Mouse (Mus musculus) forebrain, postnatal 0 days (tissue): ENCODE results near the gene Thsd4. TPM values are rescaled to one million over a fixed set of nuclear protein-coding genes. Genes with fewer than 3 reads are reported as not detected.

ENCODE experiments used
- ATAC-seq: fragments of 200-750 bp; cut with Nextera tagmentation; 2 replicates; pipeline ENCODE4 v1.8.0; 2017; ENCODE audit warnings: mild to moderate bottlenecking, moderate library complexity
- DNase-seq: peaks from one replicate; pipeline ENCODE4 v3.0.0-alpha.2; 2015
- H3K27ac ChIP-seq: fragments of 300-500 bp; sonication (generic); 2 replicates; pipeline ENCODE4 v1.5.1; 2014; ENCODE audit warnings: low read depth, mild to moderate bottlenecking, antibody characterized with exemption, low read length, moderate library complexity, mixed read lengths
- H3K27me3 ChIP-seq: fragments of 300-500 bp; sonication (generic); 2 replicates; pipeline ENCODE4 v1.6.1; 2014; ENCODE audit warnings: mild to moderate bottlenecking, low read length, mixed read lengths; ENCODE audit not compliant: insufficient read depth
- H3K36me3 ChIP-seq: fragments of 300-500 bp; sonication (generic); 2 replicates; pipeline ENCODE4 v1.6.1; 2014; ENCODE audit warnings: mild to moderate bottlenecking, moderate library complexity; ENCODE audit not compliant: insufficient read depth
- H3K4me1 ChIP-seq: fragments of 300-500 bp; sonication (generic); 2 replicates; pipeline ENCODE4 v1.6.1; 2014; ENCODE audit warnings: antibody characterized with exemption; ENCODE audit not compliant: insufficient read depth
- H3K4me2 ChIP-seq: fragments of 300-500 bp; sonication (generic); 2 replicates; pipeline ENCODE4 v1.6.1; 2014; ENCODE audit warnings: low read depth, mild to moderate bottlenecking, moderate library complexity
- H3K4me3 ChIP-seq: fragments of 300-500 bp; sonication (generic); 2 replicates; pipeline ENCODE4 v1.5.1; 2014; ENCODE audit warnings: low read depth, low read length, mixed read lengths
- H3K9ac ChIP-seq: fragments of 300-500 bp; sonication (generic); 2 replicates; pipeline ENCODE4 v1.6.1; 2014; ENCODE audit warnings: mild to moderate bottlenecking
- H3K9me3 ChIP-seq: fragments of 300-500 bp; sonication (generic); 2 replicates; pipeline ENCODE4 v1.6.1; 2016; ENCODE audit warnings: low read length
- CTCF ChIP-seq: sonication (generic); IDR thresholded peaks from 2 replicates; pipeline ENCODE4 v1.5.1; 2016; ENCODE audit warnings: antibody characterized with exemption, control low read depth, low read depth
- WGBS: fragments of 180-500 bp; shearing (Covaris S2); extraction: QIAGEN DNeasy Blood & Tissue Kit; methylation state at CpG from one replicate; pipeline ENCODE4 v1.1.7; 2014; 5-methylcytosine and 5-hydroxymethylcytosine counted together
- polyA plus RNA-seq: library from polyadenylated mRNA; unstranded; fragments of >200 nt; fragmentation: Nextera tagmentation; extraction: Ambion mirVana; gene quantifications from 2 replicates; pipeline ENCODE4 v1.2.1, GENCODE M21; 2015
- total RNA-seq: library from RNA; depleted of rRNA; stranded (reverse); fragments of >200 nt; gene quantifications from 2 replicates; pipeline ENCODE4 v1.2.3, GENCODE M21; 2014

Gene Thsd4
- total and polyA plus RNA-seq, 2 experiments from 2014 or later, result 3.5 to 14.2 TPM

GRCm38 (mm10) chr9:60528269-60528668 is 6.4 kb upstream of the Thsd4 start:
- ATAC-seq (no peak), DNase-seq (no peak)
- no peak overlapping the region for H3K9ac ChIP-seq
- no peak overlapping the region for H3K27ac ChIP-seq
- H3K4me1 ChIP-seq, result no peaks in the 10 kb centered on the region
- H3K36me3 ChIP-seq, result no peaks in the 10 kb centered on the region
- no peak overlapping the region for H3K4me2 ChIP-seq
- no peak for TF ChIP-seq CTCF
- WGBS, result 52% methylated on average over 3 of the region's 3 CpGs
- H3K27me3 ChIP-seq, result no peaks in the 10 kb centered on the region
- no peaks in the 10 kb centered on the region for H3K9me3 ChIP-seq
- no peak overlapping the region for H3K4me3 ChIP-seq

GRCm38 (mm10) chr9:60527836-60528235 is 6.0 kb upstream of the Thsd4 start:
- DNase-seq (no peak), ATAC-seq (no peak)
- WGBS, result 76% methylated on average over 2 of the region's 2 CpGs
- no peak overlapping the region for H3K4me3 ChIP-seq
- no peaks in the 10 kb centered on the region for H3K4me1 ChIP-seq
- no peaks in the 10 kb centered on the region for H3K27me3 ChIP-seq
- no peak for TF ChIP-seq CTCF
- no peak overlapping the region for H3K4me2 ChIP-seq
- H3K9ac ChIP-seq, result no peak overlapping the region
- no peaks in the 10 kb centered on the region for H3K36me3 ChIP-seq
- no peak overlapping the region for H3K27ac ChIP-seq
- H3K9me3 ChIP-seq, result no peaks in the 10 kb centered on the region

- Histone ChIP-seq H3K36me3 (no peaks in the 10 kb centered on the region), H3K9me3 (no peaks in the 10 kb centered on the region), H3K27ac (no peak overlapping the region), H3K9ac (no peak overlapping the region), H3K4me1 (no peaks in the 10 kb centered on the region), H3K27me3 (no peaks in the 10 kb centered on the region), H3K4me2 (no peak overlapping the region), H3K4me3 (no peak overlapping the region)
- TF ChIP-seq CTCF, result no peak
- 83% methylated on average over 5 of the region's 5 CpGs for WGBS
- ATAC-seq, result no peak
- no peak for DNase-seq
Measured at GRCm38 (mm10) chr9:60527051-60527450, 5.2 kb upstream of the Thsd4 start.

GRCm38 (mm10) chr9:60526195-60526594 is 4.3 kb upstream of the Thsd4 start:
- WGBS, result 85% methylated on average over 5 of the region's 5 CpGs
- Histone ChIP-seq H3K4me3 (no peak overlapping the region), H3K9me3 (no peaks in the 10 kb centered on the region), H3K27ac (no peak overlapping the region), H3K36me3 (no peaks in the 10 kb centered on the region), H3K27me3 (peaks cover 3% of the 10 kb centered on the region; the same call in 1 of the 2 replicates), H3K9ac (no peak overlapping the region), H3K4me2 (no peak overlapping the region), H3K4me1 (no peaks in the 10 kb centered on the region)
- DNase-seq (no peak), ATAC-seq (no peak)
- no peak for TF ChIP-seq CTCF

GRCm38 (mm10) chr9:60521143-60521542 is 703 bp downstream of the Thsd4 start:
- Histone ChIP-seq H3K9me3 (no peaks in the 10 kb centered on the region), H3K4me2 (peak overlapping the region; percentile 75; the same call in 1 of the 2 replicates), H3K4me1 (no peaks in the 10 kb centered on the region), H3K9ac (no peak overlapping the region), H3K4me3 (0 out of 2 replicates have a peak overlapping the region, but pooled peaks have one; percentile 45), H3K27me3 (peaks cover 6% of the 10 kb centered on the region), H3K36me3 (no peaks in the 10 kb centered on the region), H3K27ac (no peak overlapping the region)
- no peak for TF ChIP-seq CTCF
- ATAC-seq (no peak), DNase-seq (no peak)
- WGBS, result 40% methylated on average over 5 of the region's 5 CpGs

GRCm38 (mm10) chr9:60519601-60520000 is 2.2 kb downstream of the Thsd4 start:
- DNase-seq (no peak), ATAC-seq (no peak)
- Histone ChIP-seq H3K9me3 (no peaks in the 10 kb centered on the region), H3K9ac (no peak overlapping the region), H3K4me1 (no peaks in the 10 kb centered on the region), H3K27ac (no peak overlapping the region), H3K27me3 (peaks cover 6% of the 10 kb centered on the region), H3K4me2 (no peak overlapping the region), H3K36me3 (no peaks in the 10 kb centered on the region), H3K4me3 (no peak overlapping the region)
- TF ChIP-seq CTCF, result no peak
- 20% methylated on average over 3 of the region's 3 CpGs for WGBS

- Histone ChIP-seq H3K9me3 (no peaks in the 10 kb centered on the region), H3K4me3 (no peak overlapping the region), H3K4me1 (no peaks in the 10 kb centered on the region), H3K4me2 (no peak overlapping the region), H3K9ac (no peak overlapping the region), H3K27ac (no peak overlapping the region), H3K36me3 (no peaks in the 10 kb centered on the region), H3K27me3 (peaks cover 6% of the 10 kb centered on the region)
- no peak for TF ChIP-seq CTCF
- ATAC-seq (no peak), DNase-seq (no peak)
- 26% methylated on average over 3 of the region's 3 CpGs for WGBS
Measured at GRCm38 (mm10) chr9:60518216-60518615, 3.6 kb downstream of the Thsd4 start.

GRCm38 (mm10) chr9:60517148-60517547 is 4.7 kb downstream of the Thsd4 start:
- Histone ChIP-seq H3K27me3 (peaks cover 6% of the 10 kb centered on the region), H3K9ac (no peak overlapping the region), H3K4me1 (no peaks in the 10 kb centered on the region), H3K4me3 (no peak overlapping the region), H3K27ac (no peak overlapping the region), H3K36me3 (no peaks in the 10 kb centered on the region), H3K9me3 (no peaks in the 10 kb centered on the region), H3K4me2 (no peak overlapping the region)
- DNase-seq (no peak), ATAC-seq (no peak)
- WGBS, result 37% methylated on average over 4 of the region's 4 CpGs
- TF ChIP-seq CTCF, result no peak
